Mouse (Mus musculus): ENCODE results near the gene Fam107a. TPM values are rescaled to one million over a fixed set of nuclear protein-coding genes. Genes with fewer than 3 reads are reported as not detected.

Fam107a gene
- 1 to 10 TPM; 2.7 to 6.1 TPM for total RNA-seq (2021)
- long read RNA-seq, experiment 1, partial matches to known transcripts = 1 of 1 reads
- long read RNA-seq, experiment 1, other reads (novel, unspliced or antisense) = 0 of 1 reads
- long read RNA-seq, experiment 2, partial matches to known transcripts = 0 of 1 reads
- long read RNA-seq, experiment 2, other reads (novel, unspliced or antisense) = 1 of 1 reads

DNA sequence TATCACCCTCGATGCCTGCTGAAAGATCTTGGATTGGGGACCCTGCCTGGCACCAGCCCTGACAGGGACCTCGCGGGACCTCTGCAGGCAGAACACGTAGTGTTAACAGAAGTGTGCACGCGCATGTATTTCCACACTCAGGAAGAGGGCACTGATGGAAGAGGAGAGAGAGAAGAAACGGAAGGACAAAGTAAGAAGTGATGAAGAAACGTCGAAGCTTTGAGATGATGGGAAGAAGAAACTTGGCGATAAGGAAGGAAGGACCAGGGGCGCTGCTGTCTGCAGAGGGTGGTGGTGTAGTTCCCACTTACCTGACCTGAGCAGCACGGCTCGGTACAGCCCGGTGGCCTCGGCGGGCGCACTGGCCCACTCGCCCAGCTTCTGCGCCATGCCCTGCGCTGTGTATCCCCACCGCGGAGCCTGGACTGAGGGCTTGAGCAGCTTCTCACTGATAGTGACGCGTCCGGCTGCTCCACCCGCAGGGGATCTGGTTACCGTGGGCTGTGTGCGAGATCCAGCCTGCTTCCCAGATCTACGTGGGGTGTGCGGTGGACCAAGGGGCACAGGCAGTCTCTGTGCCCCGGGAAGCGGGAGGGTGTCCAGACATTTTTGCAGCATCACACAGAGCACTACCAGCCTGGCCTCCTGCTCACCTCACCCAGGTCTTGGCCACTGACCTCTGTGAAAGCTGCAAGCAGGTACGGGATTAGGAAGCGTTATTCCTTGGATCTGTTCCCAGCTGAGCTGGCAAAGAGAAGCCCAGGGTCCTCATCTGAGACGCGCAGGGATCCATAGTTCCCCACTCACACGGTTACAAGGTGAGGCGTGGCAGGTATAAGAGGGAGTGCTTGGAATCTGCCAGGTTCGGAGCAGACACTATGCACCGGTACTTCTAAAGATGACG, at the start of gene Fam107a:
Gene Fam107a, minus strand, starts transcription at position 830 of the 904 bp plus-strand sequence.
- DNase-seq = no peak
- intact Hi-C loops (cut with DNase I) = no loop called here

DNA sequence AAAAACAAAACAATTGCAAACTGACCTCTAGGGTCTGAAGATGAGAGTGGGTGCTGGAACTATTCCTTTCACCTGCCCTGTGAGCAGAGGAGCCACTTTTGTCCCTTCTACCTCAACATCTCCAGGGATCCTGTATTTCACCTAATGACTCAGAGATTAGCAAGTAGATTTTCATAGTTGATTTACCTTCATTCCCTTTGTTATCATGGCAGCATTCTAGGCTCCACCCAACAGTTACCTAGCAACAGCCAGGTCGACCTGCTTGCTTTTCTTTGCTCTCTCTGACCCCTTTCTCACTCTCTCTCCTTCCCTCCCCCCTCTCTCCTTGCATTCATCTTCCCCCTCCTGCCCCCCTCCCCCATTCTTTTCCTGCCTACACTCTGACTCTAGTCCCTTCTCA, 49.3 kb upstream of the Fam107a start:
- intact Hi-C loops (cut with DNase I) = no loop called here
- DNase-seq = no peak

DNA sequence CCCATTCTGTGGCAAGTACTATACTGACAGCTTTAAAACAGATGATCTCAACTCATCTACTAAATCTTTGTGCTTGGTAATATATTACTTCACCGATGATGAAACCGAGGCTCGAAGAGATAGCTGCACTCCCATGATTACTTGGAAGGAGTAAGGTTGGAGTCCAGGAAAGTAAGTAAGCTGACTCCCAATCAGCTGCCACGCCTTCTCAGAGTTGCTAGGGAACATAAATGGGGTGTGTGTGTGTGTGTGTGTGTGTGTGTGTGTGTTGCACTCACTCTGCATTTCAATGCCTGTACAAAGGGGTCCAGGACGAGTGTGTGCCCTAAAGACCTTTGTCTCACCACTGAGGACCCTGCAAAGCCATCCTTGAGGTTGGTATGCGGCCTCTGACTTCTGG, 48.0 kb upstream of the Fam107a start:
- DNase-seq = no peak
- intact Hi-C loops (cut with DNase I) = no loop called here

DNA sequence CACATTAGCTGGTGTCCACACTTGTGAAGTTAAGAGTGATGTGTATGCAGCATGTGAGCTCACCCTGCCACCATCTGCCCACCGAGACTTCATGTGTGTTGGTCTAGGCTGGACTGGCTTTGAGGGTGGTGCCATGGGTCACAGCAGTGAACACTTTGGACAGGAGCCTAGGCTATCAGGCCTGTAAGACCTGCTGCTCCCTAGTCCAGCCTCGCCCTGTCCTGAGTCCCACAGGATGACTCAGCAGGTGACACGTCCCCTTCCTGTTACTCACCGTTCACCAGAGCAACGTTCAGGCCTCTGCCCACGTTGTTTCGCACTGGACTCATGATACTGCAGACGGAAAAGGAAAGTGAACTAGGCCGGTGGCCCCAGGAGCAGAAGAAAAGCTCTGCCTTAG, 39.0 kb upstream of the Fam107a start:
- no peak for DNase-seq
- intact Hi-C loops (cut with DNase I) = loop anchor here (5.0 to 10.0 kb wide), 2 partner anchors 100 to 248 kb away; no protein-coding TSS in a partner anchor

DNA sequence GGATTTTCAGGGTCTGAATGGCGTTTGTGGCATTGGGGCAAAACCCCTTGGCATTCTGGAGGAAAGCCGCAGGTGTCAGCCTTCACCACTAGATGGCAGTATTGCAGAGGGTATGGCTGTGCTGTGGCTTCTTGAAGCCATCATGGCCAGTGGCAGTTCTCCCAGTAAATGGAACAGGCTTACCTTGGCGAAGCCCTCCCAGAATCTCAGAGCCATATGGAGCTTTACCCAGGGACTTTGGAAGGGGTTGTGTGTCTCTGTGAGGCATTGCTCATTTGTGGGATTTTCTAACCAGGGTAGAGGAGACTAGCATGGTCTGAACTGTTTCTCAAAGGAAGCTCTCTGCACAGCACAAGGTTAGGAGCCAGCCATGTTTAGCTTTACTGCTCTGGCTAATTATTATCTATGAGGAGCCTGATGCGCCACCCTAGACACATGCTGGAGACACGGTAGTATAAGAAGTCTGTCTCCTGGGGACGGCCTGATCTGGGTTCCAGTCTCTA, 38.2 kb upstream of the Fam107a start:
- intact Hi-C loops (cut with DNase I) = loop anchor here (5.0 to 10.0 kb wide), 2 partner anchors 101 to 249 kb away; no protein-coding TSS in a partner anchor
- DNase-seq = peak; percentile 33 to 46

- DNase-seq = no peak
- intact Hi-C loops (cut with DNase I) = no loop called here
These were observed 31.1 kb upstream of the Fam107a start for GRCm38 (mm10) chr14:8348927-8349326.

- intact Hi-C loops (cut with DNase I) = no loop called here
These were observed 28.6 kb upstream of the Fam107a start for GRCm38 (mm10) chr14:8346255-8346997.

DNA sequence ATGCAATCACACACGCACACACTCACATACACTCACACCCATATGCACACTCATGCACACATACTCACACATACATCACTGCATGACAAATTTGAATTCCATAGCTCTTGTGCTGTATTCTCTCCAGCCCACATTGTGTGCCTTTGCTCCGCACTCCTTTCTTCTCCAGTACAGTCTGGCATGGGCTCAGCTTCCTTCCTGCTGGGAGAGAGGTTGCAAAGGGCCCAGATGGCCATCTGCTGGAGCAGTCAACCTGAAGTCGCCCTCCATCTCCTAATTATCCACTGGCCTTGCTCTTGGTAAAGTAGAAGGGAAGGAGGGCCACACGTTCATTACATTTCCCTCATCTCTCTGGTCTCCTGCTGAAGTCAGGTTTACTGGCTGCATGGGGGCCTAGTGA, 27.7 kb upstream of the Fam107a start:
- intact Hi-C loops (cut with DNase I) = loop anchor here (2.0 kb wide), 1 partner anchor 45 kb away; no protein-coding TSS in a partner anchor
- no peak for DNase-seq

More at GRCm38 (mm10) chr14:8346255-8346997, 28.6 kb upstream of the Fam107a start:
- peak; percentile 77 to 79 for DNase-seq

DNA sequence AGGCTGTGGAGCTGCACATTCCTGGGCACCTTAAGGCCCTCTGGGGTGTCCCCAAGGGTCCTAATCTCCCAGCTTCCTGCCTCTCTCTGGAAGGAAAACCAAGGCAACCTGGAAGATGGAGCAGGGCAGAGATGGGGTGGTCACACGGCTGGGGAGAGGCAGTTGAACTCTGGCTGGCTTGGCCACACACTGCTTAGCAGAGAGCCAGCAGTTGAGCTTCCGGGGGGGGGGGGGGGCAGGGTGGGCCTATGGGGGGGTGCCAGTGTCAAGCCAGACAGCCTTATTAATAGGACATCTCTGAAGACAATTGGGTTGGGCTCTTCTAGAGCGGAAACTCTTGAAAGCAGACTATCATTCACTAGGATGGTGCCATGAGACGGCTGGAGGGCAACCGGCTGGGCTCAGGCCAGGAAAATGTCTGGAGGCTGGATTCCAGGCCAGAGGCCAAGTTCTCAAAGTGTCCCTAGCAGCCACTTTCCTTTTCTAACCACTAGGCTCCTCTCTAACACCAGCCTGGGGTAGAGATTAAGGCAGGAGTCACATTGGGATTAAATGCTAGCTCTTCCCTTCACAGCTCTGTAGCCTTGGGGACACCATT, 24.8 kb upstream of the Fam107a start:
- intact Hi-C loops (cut with DNase I) = loop anchor here (5.0 kb wide), 1 partner anchor 250 kb away; no protein-coding TSS in a partner anchor
- no peak for DNase-seq

DNA sequence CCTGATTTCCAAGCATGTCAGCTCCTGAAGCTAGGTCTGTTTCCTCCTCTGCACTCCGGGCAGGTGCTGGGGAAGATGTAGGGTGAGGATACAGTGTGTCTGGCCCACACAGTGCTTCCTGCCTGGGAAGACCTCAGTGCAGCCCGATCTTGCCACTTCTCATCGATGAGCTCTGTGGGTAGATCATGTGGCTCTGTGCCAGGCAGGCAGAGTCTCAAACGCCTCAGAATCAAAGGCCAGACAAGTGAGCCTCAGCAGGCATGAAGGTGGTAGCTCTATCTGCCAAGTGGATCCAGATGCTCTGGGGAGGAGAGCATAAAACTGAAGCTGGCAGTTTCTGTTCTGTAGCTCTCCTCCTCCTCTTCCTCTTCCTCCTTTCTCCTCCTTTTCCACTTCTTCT, 22.4 kb upstream of the Fam107a start:
- no peak for DNase-seq
- intact Hi-C loops (cut with DNase I) = loop anchor here (5.0 kb wide), 1 partner anchor 248 kb away; no protein-coding TSS in a partner anchor

GRCm38 (mm10) chr14:8335947-8336346, 18.1 kb upstream of the Fam107a start:
- DNase-seq = no peak
- intact Hi-C loops (cut with DNase I) = no loop called here

DNA sequence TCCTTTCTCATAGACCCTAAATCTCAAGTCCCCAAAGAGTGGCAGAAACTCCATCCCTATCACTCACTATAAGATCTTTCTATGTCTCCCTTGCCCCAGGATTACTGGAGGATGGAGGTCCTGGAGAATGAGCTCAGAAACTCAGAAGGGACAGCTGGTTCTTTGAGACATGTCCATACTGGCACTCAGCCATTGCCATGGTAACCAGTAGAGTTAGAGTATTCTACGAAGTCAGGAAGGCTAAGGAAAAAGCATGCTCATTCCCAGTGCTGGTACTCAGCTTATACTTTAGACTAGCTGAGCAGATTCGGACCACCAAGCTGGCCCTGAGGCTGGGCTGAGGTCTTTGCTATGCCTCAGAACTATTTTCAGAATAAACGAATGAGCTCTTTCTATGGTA, 16.7 kb upstream of the Fam107a start:
- no peak for DNase-seq
- intact Hi-C loops (cut with DNase I) = no loop called here

GRCm38 (mm10) chr14:8332314-8333252, 14.8 kb upstream of the Fam107a start:
- intact Hi-C loops (cut with DNase I) = no loop called here
- DNase-seq = no peak

GRCm38 (mm10) chr14:8331307-8331905, 13.6 kb upstream of the Fam107a start:
- intact Hi-C loops (cut with DNase I) = no loop called here
- DNase-seq = no peak

GRCm38 (mm10) chr14:8330390-8330789, 12.6 kb upstream of the Fam107a start:
- no peak for DNase-seq
- intact Hi-C loops (cut with DNase I) = no loop called here

- intact Hi-C loops (cut with DNase I) = no loop called here
These were observed 11.7 kb upstream of the Fam107a start for GRCm38 (mm10) chr14:8329552-8329951.

DNA sequence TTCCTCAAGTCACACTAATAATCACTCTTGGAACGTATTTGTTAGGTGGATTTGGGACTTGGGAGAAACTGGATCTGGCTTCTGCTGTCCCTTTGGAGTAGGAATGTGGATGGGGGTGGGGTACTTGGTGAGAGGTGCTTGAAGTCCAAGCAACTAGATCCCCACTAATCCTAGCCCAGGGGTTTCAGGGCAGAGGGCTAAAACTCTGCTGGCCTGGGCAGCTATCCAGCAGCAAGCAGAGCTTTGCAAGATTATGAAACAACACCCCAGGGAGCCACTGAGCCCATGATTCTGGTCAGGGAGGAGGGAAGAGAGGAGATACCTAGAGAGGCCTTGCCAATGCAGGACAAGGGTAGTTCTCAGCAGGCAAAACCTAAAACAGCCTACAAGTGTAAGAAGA, 9.5 kb upstream of the Fam107a start:
- intact Hi-C loops (cut with DNase I) = no loop called here
- DNase-seq = no peak

More at GRCm38 (mm10) chr14:8329552-8329951, 11.7 kb upstream of the Fam107a start:
- DNase-seq = no peak

GRCm38 (mm10) chr14:8326961-8327360, 9.1 kb upstream of the Fam107a start:
- no peak for DNase-seq
- intact Hi-C loops (cut with DNase I) = no loop called here

GRCm38 (mm10) chr14:8325746-8326145, 7.9 kb upstream of the Fam107a start:
- intact Hi-C loops (cut with DNase I) = no loop called here
- DNase-seq = no peak

Measured in gastrocnemius, postnatal 36 days (tissue).